Mouse (Mus musculus): ENCODE results near the gene Gria4.

DNA sequence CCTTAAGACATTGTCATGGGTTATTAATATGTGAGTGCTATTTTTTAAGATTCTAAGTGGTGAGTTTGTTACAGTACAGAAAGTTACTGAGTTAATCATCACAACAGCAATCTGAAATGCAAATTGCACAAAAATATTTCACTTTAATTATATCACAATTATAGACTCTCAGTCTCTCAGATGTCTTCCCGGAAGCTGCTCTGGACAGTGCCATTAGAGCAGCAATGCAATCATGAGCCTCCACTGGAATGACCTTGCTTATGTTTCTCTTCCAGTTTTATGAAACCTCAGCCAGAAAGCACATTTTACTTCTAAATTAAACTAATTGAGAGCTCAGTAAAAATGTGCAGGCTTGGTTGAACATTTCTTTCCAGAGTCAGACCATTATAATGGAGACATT is 116.9 kb downstream of the Gria4 start:
- TF ChIP-seq CTCF (IDR thresholded peaks at IDR 0.05; ENCODE audit: borderline replicate concordance, insufficient read depth, low read depth, low read length) (no peak), POLR2A (IDR thresholded peaks at IDR 0.05; ENCODE audit: borderline replicate concordance, insufficient read depth, low read length) (no peak)

Measured in cerebellum, adult 2 months (tissue).